Mouse (Mus musculus): ENCODE results near the gene Wdr19. TPM values are rescaled to one million over a fixed set of nuclear protein-coding genes. Genes with fewer than 3 reads are reported as not detected.

Wdr19 gene
- polyA plus RNA-seq, 1 experiment = 13.8 TPM

- TF ChIP-seq CTCF (IDR thresholded peaks at IDR 0.05; ENCODE audit: low read depth, low read length) = no peak
- TF ChIP-seq POLR2A (IDR thresholded peaks at IDR 0.05; ENCODE audit: insufficient read depth, low read length) = no peak
- TF ChIP-seq EP300 (IDR thresholded peaks at IDR 0.05; ENCODE audit: insufficient read depth, low read depth, low read length) = no peak
- Histone ChIP-seq H3K4me1 (ENCODE audit: control insufficient read depth, insufficient read depth, low read length) (no peaks in the 10 kb centered on the region), H3K36me3 (ENCODE audit: control insufficient read depth, insufficient read depth, low read length, poor library complexity, severe bottlenecking) (no peaks in the 10 kb centered on the region), H3K27me3 (ENCODE audit: control insufficient read depth, insufficient read depth, low read length, poor library complexity, severe bottlenecking) (no peaks in the 10 kb centered on the region), H3K4me3 (ENCODE audit: low read depth, low read length) (no peak overlapping the region), H3K27ac (ENCODE audit: insufficient read depth, low read length) (no peak overlapping the region), H3K9me3 (replicated peaks; ENCODE audit: control insufficient read depth, insufficient read depth, low read length, poor library complexity, severe bottlenecking) (no peaks in the 10 kb centered on the region), H3K9ac (ENCODE audit: low read depth, poor library complexity, severe bottlenecking) (no peak overlapping the region)
Measured at GRCm38 (mm10) chr5:65170206-65170605, 29.3 kb upstream of the Wdr19 start.

GRCm38 (mm10) chr5:65175035-65175917 lies 24.2 kb upstream of the Wdr19 start:
- no peak for TF ChIP-seq POLR2A (IDR thresholded peaks at IDR 0.05; ENCODE audit: insufficient read depth, low read length)
- TF ChIP-seq EP300 (IDR thresholded peaks at IDR 0.05; ENCODE audit: insufficient read depth, low read depth, low read length) = no peak
- Histone ChIP-seq H3K27me3 (ENCODE audit: control insufficient read depth, insufficient read depth, low read length, poor library complexity, severe bottlenecking) (no peaks in the 10 kb centered on the region), H3K4me1 (ENCODE audit: control insufficient read depth, insufficient read depth, low read length) (no peaks in the 10 kb centered on the region), H3K36me3 (ENCODE audit: control insufficient read depth, insufficient read depth, low read length, poor library complexity, severe bottlenecking) (no peaks in the 10 kb centered on the region), H3K9me3 (replicated peaks; ENCODE audit: control insufficient read depth, insufficient read depth, low read length, poor library complexity, severe bottlenecking) (no peaks in the 10 kb centered on the region), H3K4me3 (ENCODE audit: low read depth, low read length) (peak overlapping the region; percentile 39), H3K27ac (ENCODE audit: insufficient read depth, low read length) (no peak overlapping the region), H3K9ac (ENCODE audit: low read depth, poor library complexity, severe bottlenecking) (peak overlapping the region; percentile 18; the same call in 1 of the 2 replicates)

- H3K9ac ChIP-seq (ENCODE audit: low read depth, poor library complexity, severe bottlenecking) = 0 out of 2 replicates have a peak overlapping the region, but pooled peaks have one; percentile 18
- TF ChIP-seq CTCF (IDR thresholded peaks at IDR 0.05; ENCODE audit: low read depth, low read length) (no peak), POLR2A (IDR thresholded peaks at IDR 0.05; ENCODE audit: insufficient read depth, low read length) (no peak), EP300 (IDR thresholded peaks at IDR 0.05; ENCODE audit: insufficient read depth, low read depth, low read length) (no peak)
- H3K36me3 ChIP-seq (ENCODE audit: control insufficient read depth, insufficient read depth, low read length, poor library complexity, severe bottlenecking) = no peaks in the 10 kb centered on the region
- H3K27me3 ChIP-seq (ENCODE audit: control insufficient read depth, insufficient read depth, low read length, poor library complexity, severe bottlenecking) = no peaks in the 10 kb centered on the region
- H3K27ac ChIP-seq (ENCODE audit: insufficient read depth, low read length) = no peak overlapping the region
- peak overlapping the region; percentile 39 for H3K4me3 ChIP-seq (ENCODE audit: low read depth, low read length)
- H3K4me1 ChIP-seq (ENCODE audit: control insufficient read depth, insufficient read depth, low read length) = no peaks in the 10 kb centered on the region
- no peaks in the 10 kb centered on the region for H3K9me3 ChIP-seq (replicated peaks; ENCODE audit: control insufficient read depth, insufficient read depth, low read length, poor library complexity, severe bottlenecking)
Measured at GRCm38 (mm10) chr5:65175918-65176484, 23.5 kb upstream of the Wdr19 start.

GRCm38 (mm10) chr5:65177026-65177514 lies 22.4 kb upstream of the Wdr19 start:
- no peak for TF ChIP-seq POLR2A (IDR thresholded peaks at IDR 0.05; ENCODE audit: insufficient read depth, low read length)
- TF ChIP-seq EP300 (IDR thresholded peaks at IDR 0.05; ENCODE audit: insufficient read depth, low read depth, low read length) = no peak
- no peak for TF ChIP-seq CTCF (IDR thresholded peaks at IDR 0.05; ENCODE audit: low read depth, low read length)
- Histone ChIP-seq H3K9ac (ENCODE audit: low read depth, poor library complexity, severe bottlenecking) (no peak overlapping the region), H3K9me3 (replicated peaks; ENCODE audit: control insufficient read depth, insufficient read depth, low read length, poor library complexity, severe bottlenecking) (no peaks in the 10 kb centered on the region), H3K27ac (ENCODE audit: insufficient read depth, low read length) (no peak overlapping the region), H3K4me3 (ENCODE audit: low read depth, low read length) (no peak overlapping the region), H3K4me1 (ENCODE audit: control insufficient read depth, insufficient read depth, low read length) (no peaks in the 10 kb centered on the region), H3K36me3 (ENCODE audit: control insufficient read depth, insufficient read depth, low read length, poor library complexity, severe bottlenecking) (no peaks in the 10 kb centered on the region), H3K27me3 (ENCODE audit: control insufficient read depth, insufficient read depth, low read length, poor library complexity, severe bottlenecking) (no peaks in the 10 kb centered on the region)

GRCm38 (mm10) chr5:65178477-65178876 lies 21.0 kb upstream of the Wdr19 start:
- H3K9ac ChIP-seq (ENCODE audit: low read depth, poor library complexity, severe bottlenecking) = no peak overlapping the region
- no peaks in the 10 kb centered on the region for H3K36me3 ChIP-seq (ENCODE audit: control insufficient read depth, insufficient read depth, low read length, poor library complexity, severe bottlenecking)
- H3K9me3 ChIP-seq (replicated peaks; ENCODE audit: control insufficient read depth, insufficient read depth, low read length, poor library complexity, severe bottlenecking) = no peaks in the 10 kb centered on the region
- TF ChIP-seq CTCF (IDR thresholded peaks at IDR 0.05; ENCODE audit: low read depth, low read length) (no peak), POLR2A (IDR thresholded peaks at IDR 0.05; ENCODE audit: insufficient read depth, low read length) (no peak), EP300 (IDR thresholded peaks at IDR 0.05; ENCODE audit: insufficient read depth, low read depth, low read length) (no peak)
- no peak overlapping the region for H3K4me3 ChIP-seq (ENCODE audit: low read depth, low read length)
- H3K27ac ChIP-seq (ENCODE audit: insufficient read depth, low read length) = no peak overlapping the region
- H3K4me1 ChIP-seq (ENCODE audit: control insufficient read depth, insufficient read depth, low read length) = no peaks in the 10 kb centered on the region
- H3K27me3 ChIP-seq (ENCODE audit: control insufficient read depth, insufficient read depth, low read length, poor library complexity, severe bottlenecking) = no peaks in the 10 kb centered on the region

Measured in ES-Bruce4 (cell line).